Mouse (Mus musculus) right cerebral cortex, postnatal 4 days (tissue): ENCODE measurements around the gene Gsto2.
A peak's percentile ranks its signal among the peaks of the same experiment; 100 is the strongest.

Source experiments
- DNase-seq: peaks from one replicate; pipeline ENCODE4 v3.0.0-alpha.2; 2022

Gsto2 gene

DNA sequence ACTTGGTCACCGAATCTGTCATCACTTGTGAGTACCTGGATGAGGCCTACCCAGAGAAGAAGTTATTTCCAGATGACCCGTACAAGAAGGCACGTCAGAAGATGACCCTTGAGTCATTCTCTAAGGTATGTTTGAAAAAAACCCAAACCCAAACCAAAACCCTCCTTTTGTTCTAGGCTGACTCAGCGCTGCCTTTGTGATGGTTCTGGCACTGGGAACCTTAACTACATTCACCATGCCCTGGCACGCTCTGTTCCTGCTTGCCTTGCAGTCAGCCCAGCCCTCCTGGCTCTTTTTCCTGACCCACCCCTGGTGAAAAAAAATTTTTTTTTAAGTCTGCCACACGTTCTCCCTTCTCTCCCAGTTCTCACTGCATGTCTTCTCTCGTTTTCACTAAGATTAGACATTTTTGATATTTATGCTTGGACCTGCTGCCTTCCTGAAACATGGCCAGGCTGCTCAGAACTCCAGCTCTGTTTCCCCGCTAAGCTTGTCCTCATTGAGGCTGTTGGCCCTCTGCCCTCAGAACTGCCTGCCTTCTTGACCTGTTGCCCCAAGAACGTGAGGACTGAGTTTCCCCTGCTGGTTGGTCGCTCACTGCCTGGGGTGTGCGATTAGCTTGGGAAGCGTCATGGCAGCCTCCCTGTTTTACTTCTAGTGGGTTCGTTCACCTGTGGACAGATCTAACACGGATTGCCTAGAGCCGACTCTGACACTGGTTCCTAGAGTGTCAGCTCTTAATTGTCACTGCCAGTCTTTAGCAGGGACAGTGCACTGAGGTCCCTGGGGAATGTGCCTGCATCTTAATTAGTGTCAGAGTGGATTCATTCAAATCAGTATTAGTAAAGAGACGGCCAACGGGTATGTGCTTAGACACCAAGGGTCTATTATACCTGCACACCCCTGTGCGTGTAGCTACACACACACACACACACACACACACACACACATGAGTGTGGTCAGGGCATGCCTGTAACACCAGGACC lies 7.1 kb upstream of the Gsto2 start:
- DNase-seq = no peak

DNA sequence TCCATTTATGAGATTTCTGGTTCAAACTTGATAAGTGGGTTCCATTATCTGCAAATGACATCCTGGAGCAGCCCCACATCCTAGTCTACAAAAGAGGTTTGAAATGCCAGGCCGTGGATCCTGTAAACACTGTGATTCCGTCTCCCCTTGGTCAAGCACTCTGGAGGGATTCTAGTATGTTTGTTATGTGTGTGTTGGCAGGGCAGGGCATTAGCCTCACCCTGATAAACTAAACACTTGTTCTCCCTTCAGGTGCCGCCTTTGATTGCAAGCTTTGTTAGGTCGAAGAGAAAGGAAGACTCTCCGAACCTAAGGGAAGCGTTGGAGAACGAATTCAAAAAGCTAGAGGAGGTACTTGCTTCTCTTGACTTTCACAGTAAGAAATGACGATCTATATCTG lies 6.2 kb upstream of the Gsto2 start:
- DNase-seq = no peak

- no peak for DNase-seq
Measured at GRCm38 (mm10) chr19:47862581-47862980, 2.8 kb upstream of the Gsto2 start.

DNA sequence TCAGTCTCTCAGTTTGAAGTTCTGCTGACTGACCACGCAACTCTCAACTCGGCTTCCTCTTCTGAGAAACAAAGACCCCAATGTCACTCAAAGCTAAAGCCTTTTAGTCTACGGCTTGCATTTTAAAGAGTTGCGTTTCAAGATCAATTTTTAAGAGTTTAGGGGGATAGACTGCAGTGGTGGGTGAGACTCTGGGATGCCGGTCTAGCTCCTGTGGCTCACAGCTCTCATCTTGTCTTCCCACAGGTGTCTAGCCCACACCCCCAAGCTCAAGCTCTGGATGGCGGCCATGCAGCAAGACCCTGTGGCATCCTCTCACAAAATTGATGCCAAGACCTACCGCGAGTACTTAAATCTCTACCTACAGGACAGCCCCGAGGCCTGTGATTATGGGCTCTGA lies 1.3 kb upstream of the Gsto2 start:
- no peak for DNase-seq

- DNase-seq = no peak
Measured at GRCm38 (mm10) chr19:47864721-47865120, 613 bp upstream of the Gsto2 start.

GRCm38 (mm10) chr19:47867628-47868175 lies 2.4 kb downstream of the Gsto2 start:
- no peak for DNase-seq

DNA sequence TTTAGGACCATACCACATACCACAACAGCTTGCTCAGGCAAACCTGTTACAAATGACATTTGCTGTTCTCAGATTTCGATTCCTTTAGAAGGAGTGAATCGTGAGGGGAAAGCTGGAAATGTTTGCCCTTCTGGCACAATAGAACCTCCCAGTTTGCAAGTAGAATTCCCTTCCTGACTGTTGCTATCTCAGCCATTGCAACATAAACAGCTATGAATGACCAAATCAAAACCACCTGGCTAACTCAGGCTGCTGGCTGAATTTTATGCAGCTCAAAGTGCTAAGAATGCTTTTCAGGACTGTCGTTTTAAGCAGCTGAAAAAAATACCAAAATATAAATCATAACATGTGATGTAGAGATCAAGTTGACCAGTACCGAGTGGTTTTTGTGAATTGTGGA lies 3.6 kb downstream of the Gsto2 start:
- no peak for DNase-seq

GRCm38 (mm10) chr19:47869516-47869915 lies 4.2 kb downstream of the Gsto2 start:
- DNase-seq = no peak

DNA sequence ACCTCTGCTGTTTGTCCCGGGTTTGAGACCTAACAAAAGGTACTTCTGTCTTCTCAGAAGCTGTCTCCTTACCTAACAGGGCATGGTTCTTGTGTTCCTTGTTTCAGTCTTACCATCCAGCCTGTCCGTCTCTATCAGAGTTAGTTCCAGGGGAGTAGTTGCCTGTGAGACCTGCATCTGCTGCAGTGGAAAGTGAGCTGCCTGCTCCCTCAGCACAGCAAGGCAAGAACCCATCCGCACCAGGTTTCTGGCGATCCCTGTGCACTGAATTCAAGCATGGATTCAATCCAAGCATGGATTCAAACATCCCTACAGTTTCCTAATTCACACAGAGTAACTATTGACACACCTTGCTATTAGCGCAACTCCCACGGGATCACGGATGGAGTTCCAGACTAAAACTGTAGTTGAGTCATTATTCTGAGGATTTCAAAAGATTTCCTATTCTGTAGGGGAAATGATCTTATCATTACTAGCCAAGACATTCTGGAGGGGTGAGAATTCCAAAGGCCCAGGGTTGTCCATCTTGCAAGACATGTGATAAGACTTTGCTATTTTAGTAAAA lies 4.8 kb downstream of the Gsto2 start:
- DNase-seq = no peak

DNA sequence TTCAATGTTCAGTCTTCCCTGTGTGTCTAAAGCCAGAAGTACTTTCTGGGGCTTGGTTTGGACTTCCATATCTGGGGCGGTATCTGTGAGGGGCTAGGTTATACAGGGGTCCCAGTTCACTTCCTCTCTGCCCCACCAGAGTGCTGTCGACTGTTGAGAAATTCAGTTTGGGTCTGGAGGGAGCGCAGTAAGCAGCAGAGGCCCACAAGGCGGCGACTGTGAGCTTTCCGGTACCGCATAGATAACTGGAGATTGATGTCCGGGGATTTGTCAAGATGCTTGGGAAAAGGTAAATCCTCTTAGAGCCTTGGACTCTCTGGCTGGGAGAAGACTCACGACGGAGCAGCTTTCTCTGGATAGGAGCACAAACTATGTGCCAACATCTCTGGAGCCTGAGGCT lies 6.2 kb downstream of the Gsto2 start:
- DNase-seq = peak; percentile 46

- DNase-seq = no peak
Measured at GRCm38 (mm10) chr19:47876252-47876651, 10.9 kb downstream of the Gsto2 start.

- DNase-seq = no peak
Measured at GRCm38 (mm10) chr19:47881538-47881937, 16.2 kb downstream of the Gsto2 start.

DNA sequence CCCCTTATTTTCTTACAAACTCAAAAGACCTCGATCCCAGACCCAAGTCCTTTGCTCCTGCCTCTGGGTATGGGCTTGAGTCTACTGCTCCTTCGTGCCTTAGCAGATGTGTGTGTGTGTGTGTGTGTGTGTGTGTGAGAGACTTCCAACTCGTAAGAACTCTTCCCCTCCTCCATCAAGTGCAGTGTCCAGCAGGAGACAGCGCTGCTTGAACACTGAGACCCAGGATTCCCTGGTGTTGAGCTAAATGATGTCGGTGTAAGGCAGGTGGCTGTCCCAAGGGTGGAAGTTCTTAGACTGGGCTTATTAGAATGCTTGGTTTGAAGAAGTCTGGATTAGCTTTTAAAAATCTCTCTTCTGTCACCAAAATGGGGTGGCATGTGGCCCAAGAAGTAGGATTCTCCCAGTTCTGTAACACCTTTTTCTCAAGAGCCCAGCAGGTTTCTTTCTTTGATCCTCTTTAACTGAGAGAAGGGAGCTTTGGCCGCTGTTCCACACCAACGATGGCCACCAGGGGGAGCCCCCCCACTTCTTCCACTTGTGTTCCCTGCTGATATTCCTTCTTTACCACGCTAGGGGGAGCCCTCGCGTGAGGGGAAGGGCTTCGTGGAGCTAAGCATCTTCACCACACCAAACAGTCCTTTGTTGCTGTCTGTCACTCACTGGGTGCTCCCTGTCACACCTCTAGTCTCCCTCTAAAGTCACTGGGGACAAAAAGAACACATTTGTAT lies 17.0 kb downstream of the Gsto2 start:
- peak; percentile 92 for DNase-seq

DNA sequence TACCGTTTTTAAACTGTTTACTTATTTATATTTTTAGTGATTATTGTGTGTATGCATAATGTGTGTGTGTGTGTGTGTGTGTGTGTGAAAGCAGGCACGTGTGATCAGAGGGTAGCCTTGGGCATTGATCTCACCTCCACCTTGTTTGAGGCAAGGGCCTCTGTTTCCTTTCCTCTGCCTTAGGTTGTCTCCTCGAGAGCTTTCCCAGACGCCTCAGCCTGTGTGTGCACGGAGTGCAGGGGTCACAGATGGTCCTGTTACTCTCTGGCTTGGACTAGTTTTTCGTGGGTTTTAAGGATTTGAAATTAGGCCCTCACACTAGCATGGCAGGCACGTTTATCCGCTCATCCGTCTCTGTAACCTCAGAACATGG lies 17.5 kb downstream of the Gsto2 start:
- DNase-seq = no peak

- no peak for DNase-seq
Measured at GRCm38 (mm10) chr19:47884296-47885085, 19.2 kb downstream of the Gsto2 start.

DNA sequence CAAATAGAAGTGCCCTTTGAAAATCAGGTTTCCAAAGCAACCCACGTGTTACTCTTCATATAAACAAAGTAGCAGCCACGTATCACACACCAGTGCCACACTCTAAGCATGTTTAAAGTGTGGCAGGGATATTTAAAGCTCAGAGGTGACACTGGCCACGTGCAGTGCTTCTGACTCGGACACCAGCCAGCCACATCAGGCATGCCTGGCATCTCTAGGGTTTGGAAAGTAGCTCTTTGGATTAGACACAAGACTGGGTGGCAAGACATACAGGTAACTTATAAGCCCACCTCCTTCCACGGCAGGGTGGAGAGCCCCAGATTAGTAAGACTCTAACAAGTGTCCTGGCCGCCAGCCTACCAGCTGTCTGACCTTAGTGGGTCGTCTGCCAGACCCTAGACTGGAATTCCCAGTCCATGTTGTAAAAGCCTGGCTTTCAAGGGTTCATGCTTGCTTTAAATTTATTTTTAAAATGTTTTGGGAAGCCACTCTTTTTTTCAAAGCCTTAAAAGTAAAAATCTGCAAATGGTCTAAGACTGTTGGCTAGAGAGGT lies 19.9 kb downstream of the Gsto2 start:
- DNase-seq = no peak

- DNase-seq = no peak
Measured at GRCm38 (mm10) chr19:47885886-47886285, 20.6 kb downstream of the Gsto2 start.

- DNase-seq = no peak
Measured at GRCm38 (mm10) chr19:47886617-47887016, 21.3 kb downstream of the Gsto2 start.

- DNase-seq = peak; percentile 18
Measured at GRCm38 (mm10) chr19:47887417-47887816, 22.1 kb downstream of the Gsto2 start.

GRCm38 (mm10) chr19:47888037-47888436 lies 22.7 kb downstream of the Gsto2 start:
- DNase-seq = no peak

- no peak for DNase-seq
Measured at GRCm38 (mm10) chr19:47890489-47891130, 25.3 kb downstream of the Gsto2 start.
